Mouse (Mus musculus) lung, embryonic 15.5 days (tissue): ENCODE measurements around the gene Cox10. TPM values are rescaled to one million over a fixed set of nuclear protein-coding genes. Genes with fewer than 3 reads are reported as not detected.
A peak's percentile ranks its signal among the peaks of the same experiment; 100 is the strongest.
"Not testable (repeated sequence)": the region's sequence is repeated elsewhere in the genome, so short reads cannot be mapped to it uniquely, and the experiment has no call there.

ENCODE experiments used
- ATAC-seq: fragments of 200-750 bp; cut with Nextera tagmentation; 2 replicates; pipeline ENCODE4 v1.8.0; 2017; ENCODE audit warnings: moderate number of reproducible peaks, borderline replicate concordance; ENCODE audit not compliant: low FRiP score, low TSS enrichment; ENCODE audit errors: extremely low read depth
- H3K27ac ChIP-seq: fragments of 300-500 bp; sonication (generic); 2 replicates; pipeline ENCODE4 v1.5.1; 2015; ENCODE audit warnings: moderate library complexity, mild to moderate bottlenecking, inconsistent platforms
- H3K27me3 ChIP-seq: fragments of 300-500 bp; sonication (generic); 2 replicates; pipeline ENCODE4 v1.6.1; 2015; ENCODE audit warnings: inconsistent platforms
- H3K36me3 ChIP-seq: fragments of 300-500 bp; sonication (generic); 2 replicates; pipeline ENCODE4 v1.6.1; 2015; ENCODE audit warnings: inconsistent platforms
- H3K4me1 ChIP-seq: fragments of 300-500 bp; sonication (generic); 2 replicates; pipeline ENCODE4 v1.6.1; 2015; ENCODE audit warnings: inconsistent platforms
- H3K4me2 ChIP-seq: fragments of 300-500 bp; sonication (generic); 2 replicates; pipeline ENCODE4 v1.6.1; 2015; ENCODE audit warnings: inconsistent platforms, mild to moderate bottlenecking, moderate library complexity
- H3K4me3 ChIP-seq: fragments of 300-500 bp; sonication (generic); 2 replicates; pipeline ENCODE4 v1.5.1; 2015; ENCODE audit warnings: mild to moderate bottlenecking, inconsistent platforms
- H3K9ac ChIP-seq: fragments of 300-500 bp; sonication (generic); 2 replicates; pipeline ENCODE4 v1.6.1; 2015; ENCODE audit warnings: inconsistent platforms
- H3K9me3 ChIP-seq: fragments of 300-500 bp; sonication (generic); 2 replicates; pipeline ENCODE4 v1.6.1; 2016; ENCODE audit warnings: inconsistent platforms
- WGBS: fragments of 180-500 bp; shearing (Covaris S2); methylation state at CpG from one replicate; pipeline ENCODE4 v1.1.7; 2015; 5-methylcytosine and 5-hydroxymethylcytosine counted together
- polyA plus RNA-seq: library from polyadenylated mRNA; unstranded; fragments of >200 nt; fragmentation: Nextera tagmentation; extraction: Ambion mirVana; gene quantifications from 2 replicates; pipeline ENCODE4 v1.2.1, GENCODE M21; 2015

Cox10 gene
- 20.5 and 21.4 TPM in 2 replicates for polyA plus RNA-seq

DNA sequence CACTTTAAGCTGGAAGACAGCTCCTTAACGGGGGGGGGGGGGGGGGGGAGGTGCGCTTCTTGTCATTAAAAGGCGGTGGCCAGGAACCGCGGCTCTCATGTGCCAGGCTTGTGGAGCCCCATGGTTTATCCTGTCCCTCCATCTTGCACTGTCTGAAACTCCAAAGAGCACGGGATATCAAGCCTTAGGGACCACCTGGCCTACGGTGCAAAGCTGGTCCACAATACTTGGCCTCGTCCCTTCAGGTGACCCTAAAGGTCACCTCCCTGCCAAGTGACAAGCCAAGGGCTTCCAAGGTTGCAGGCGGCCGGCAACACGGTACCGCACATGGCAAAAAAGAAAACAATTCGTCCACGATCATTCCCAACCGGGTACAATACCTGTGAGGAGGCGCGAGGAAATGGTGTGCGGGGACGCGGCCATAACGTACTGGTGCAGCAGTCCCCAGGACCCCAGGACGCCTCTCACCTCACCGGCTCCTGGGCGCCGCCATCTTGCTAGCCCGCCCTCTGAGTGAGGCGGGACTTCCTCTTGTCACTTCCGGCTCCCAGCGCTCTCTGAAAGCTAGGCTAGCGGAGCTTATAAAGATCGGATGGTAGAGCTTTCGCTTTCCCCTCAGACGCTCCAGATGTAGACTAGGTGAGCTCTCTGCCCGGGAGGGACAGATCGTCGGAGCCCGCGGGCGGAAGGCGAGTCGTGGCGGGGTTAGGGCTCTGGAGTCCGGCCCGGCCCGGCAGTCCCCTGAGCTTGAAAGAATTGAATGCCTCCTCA, at the start of gene Cox10:
Cox10 (minus strand) TSS at position 513 of the 771 bp plus-strand sequence.
- peak within 1 kb of the TSS; percentile 74 for H3K4me2 ChIP-seq
- peak; percentile 93 for ATAC-seq
- H3K27me3 ChIP-seq = no peaks in the 10 kb centered on the region
- WGBS = under 1% methylated on average over 43 of the region's 45 CpGs
- peaks cover 14% of the 10 kb centered on the region for H3K4me1 ChIP-seq
- no peaks in the 10 kb centered on the region for H3K9me3 ChIP-seq
- no peaks in the 10 kb centered on the region for H3K36me3 ChIP-seq
- H3K4me3 ChIP-seq = peak within 1 kb of the TSS; percentile 85
- peak within 1 kb of the TSS; percentile 91 for H3K9ac ChIP-seq
- H3K27ac ChIP-seq = peak within 1 kb of the TSS; percentile 93

DNA sequence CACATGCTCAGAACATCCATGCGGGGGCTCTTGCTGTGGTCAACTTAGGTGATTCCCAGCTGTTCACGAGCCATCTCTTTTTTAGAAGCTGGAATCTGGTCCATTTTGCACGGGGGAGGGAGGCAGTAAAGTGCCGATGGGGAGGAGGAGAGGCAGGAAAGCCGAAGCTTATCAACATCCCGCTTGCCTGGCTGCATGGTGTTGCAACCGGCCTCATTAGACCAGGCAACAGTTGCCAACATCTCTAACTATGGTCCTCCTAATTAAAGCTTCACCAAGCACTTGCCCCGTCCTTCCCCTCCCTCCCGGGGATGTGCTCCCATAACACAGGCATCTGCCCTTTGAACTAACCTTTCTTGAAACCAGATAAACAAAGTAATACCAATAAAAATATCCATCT, 48.7 kb upstream of the Cox10 start:
- no peak overlapping the region for H3K9ac ChIP-seq
- H3K9me3 ChIP-seq = no peaks in the 10 kb centered on the region
- H3K27me3 ChIP-seq = no peaks in the 10 kb centered on the region
- H3K4me3 ChIP-seq = no peak overlapping the region
- H3K36me3 ChIP-seq = no peaks in the 10 kb centered on the region
- H3K4me2 ChIP-seq = no peak overlapping the region
- H3K4me1 ChIP-seq = peaks cover 3% of the 10 kb centered on the region; the same call in 1 of the 2 replicates
- WGBS = 33% methylated on average over 9 of the region's 9 CpGs
- no peak for ATAC-seq
- no peak overlapping the region for H3K27ac ChIP-seq

DNA sequence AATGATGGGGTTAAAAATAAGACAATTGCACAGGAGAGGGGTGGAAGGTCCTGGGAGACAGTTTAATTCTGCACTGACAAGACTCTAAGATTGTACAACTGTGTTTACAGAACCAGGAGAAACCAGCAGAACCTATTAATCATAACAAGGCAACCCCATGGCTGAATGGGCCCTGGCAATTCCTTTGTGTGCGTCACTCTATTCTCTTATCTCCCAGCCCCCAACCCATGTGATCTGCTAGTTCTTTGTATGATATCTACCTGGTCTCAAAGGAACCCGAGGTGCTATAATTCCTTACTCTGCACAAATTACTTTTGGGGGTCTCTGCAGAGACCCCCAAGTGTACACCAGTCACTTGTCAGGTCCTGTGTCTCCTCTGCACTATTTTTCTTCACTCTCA, 46.2 kb upstream of the Cox10 start:
- H3K27me3 ChIP-seq = no peaks in the 10 kb centered on the region
- WGBS = 57% methylated on average over 2 of the region's 2 CpGs
- no peak overlapping the region for H3K4me2 ChIP-seq
- H3K4me3 ChIP-seq = no peak overlapping the region
- H3K9ac ChIP-seq = no peak overlapping the region
- no peaks in the 10 kb centered on the region for H3K9me3 ChIP-seq
- peaks cover 3% of the 10 kb centered on the region; the same call in 1 of the 2 replicates for H3K4me1 ChIP-seq
- H3K36me3 ChIP-seq = no peaks in the 10 kb centered on the region
- H3K27ac ChIP-seq = no peak overlapping the region
- ATAC-seq = no peak

DNA sequence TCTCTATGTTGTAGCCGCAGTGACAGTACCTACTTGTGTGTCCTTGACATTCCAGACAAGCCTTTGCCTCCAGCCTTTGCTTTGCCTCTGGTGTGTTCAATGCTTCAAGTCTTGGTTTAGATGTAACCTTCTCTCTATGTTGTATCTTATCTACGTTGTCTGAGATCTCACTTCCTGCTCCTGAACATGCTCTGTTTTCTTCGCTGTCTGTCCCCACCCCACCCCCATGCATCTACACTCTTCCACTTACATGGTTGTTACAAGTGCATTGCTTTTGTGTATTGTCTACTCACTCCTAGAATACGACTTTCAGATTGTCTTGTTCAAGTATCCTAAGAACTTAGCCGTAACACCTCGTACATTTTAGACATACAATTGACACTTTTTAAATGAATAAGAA, 43.9 kb upstream of the Cox10 start:
- not testable (repeated sequence) for H3K9me3 ChIP-seq, H3K36me3 ChIP-seq, ATAC-seq, H3K27ac ChIP-seq, H3K4me1 ChIP-seq, H3K4me3 ChIP-seq, H3K4me2 ChIP-seq, H3K9ac ChIP-seq, H3K27me3 ChIP-seq
- WGBS = 66% methylated on average over 6 of the region's 6 CpGs

DNA sequence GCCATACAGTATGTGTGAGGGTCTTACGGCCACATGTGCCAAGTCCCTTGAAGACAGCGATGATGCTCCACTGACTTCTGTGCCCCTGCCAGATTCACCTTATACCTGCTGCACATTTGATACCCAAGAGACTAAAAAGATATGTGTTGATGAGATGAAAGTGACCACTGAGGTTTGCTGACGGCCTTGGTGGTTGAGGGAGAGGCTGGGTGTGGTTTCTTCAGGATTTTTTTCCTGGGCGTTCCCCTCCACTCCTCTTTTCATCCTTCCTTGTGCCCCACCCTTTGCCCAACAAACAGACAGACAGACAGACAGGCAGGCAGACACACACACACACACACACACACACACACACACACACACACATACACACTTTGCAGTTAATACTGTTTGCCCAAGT, 37.4 kb upstream of the Cox10 start:
- Histone ChIP-seq H3K9me3 (no peaks in the 10 kb centered on the region), H3K27me3 (no peaks in the 10 kb centered on the region), H3K4me1 (no peaks in the 10 kb centered on the region), H3K4me2 (no peak overlapping the region), H3K27ac (no peak overlapping the region), H3K36me3 (no peaks in the 10 kb centered on the region), H3K4me3 (no peak overlapping the region), H3K9ac (no peak overlapping the region)
- no peak for ATAC-seq
- WGBS = 80% methylated on average over 4 of the region's 4 CpGs

DNA sequence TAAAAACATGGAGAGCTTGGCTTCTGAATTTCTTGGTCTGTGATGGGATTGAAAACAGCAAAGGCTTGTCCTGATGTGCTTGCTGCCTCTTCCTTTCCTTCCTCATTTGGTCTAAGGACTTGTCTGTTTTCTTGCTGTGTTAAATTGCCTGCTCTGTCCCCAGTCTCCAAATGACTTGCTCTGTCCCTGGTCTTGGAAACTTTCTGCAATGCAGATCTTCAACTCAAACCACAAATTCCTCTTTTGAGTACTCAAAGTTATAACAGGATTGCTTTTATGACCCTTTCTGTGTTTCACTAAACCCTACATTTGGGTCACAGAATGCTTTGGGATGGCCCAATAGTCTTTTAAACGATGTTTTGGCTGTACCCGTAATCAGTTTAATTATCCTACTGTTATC, 36.6 kb upstream of the Cox10 start:
- no peak overlapping the region for H3K4me3 ChIP-seq
- no peak overlapping the region for H3K4me2 ChIP-seq
- H3K4me1 ChIP-seq = no peaks in the 10 kb centered on the region
- no peak overlapping the region for H3K27ac ChIP-seq
- no peak for ATAC-seq
- no peaks in the 10 kb centered on the region for H3K9me3 ChIP-seq
- H3K27me3 ChIP-seq = no peaks in the 10 kb centered on the region
- no peaks in the 10 kb centered on the region for H3K36me3 ChIP-seq
- H3K9ac ChIP-seq = no peak overlapping the region
- 79% methylated on average over 2 of the region's 2 CpGs for WGBS

DNA sequence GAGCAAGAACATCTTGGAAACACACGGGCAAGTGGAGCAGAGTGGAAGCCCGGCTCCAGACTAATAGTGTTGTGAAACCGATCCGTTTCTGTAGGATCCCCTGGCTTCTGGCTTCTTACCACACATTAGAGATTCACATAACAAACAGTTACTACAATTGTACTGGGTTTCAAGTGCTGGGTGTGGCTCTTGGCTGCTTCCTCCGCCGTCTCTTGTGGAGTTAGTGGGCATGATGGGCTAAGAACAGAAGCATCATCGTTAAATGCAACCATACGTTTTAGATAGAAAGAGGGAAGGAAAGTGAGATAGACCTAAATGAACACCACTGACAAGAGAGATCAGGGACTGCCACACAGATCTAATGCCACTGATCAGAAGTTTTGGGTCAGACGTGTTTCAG, 35.8 kb upstream of the Cox10 start:
- Histone ChIP-seq H3K27me3 (no peaks in the 10 kb centered on the region), H3K36me3 (no peaks in the 10 kb centered on the region), H3K27ac (no peak overlapping the region), H3K4me2 (no peak overlapping the region), H3K9me3 (no peaks in the 10 kb centered on the region), H3K9ac (no peak overlapping the region), H3K4me3 (no peak overlapping the region), H3K4me1 (no peaks in the 10 kb centered on the region)
- no peak for ATAC-seq
- 74% methylated on average over 9 of the region's 9 CpGs for WGBS

GRCm38 (mm10) chr11:64100060-64100459, 20.8 kb upstream of the Cox10 start:
- no peak for ATAC-seq
- H3K9ac ChIP-seq = no peak overlapping the region
- WGBS = 80% methylated on average over 5 of the region's 5 CpGs
- H3K4me2 ChIP-seq = no peak overlapping the region
- no peak overlapping the region for H3K27ac ChIP-seq
- H3K4me1 ChIP-seq = no peaks in the 10 kb centered on the region
- no peaks in the 10 kb centered on the region for H3K27me3 ChIP-seq
- no peaks in the 10 kb centered on the region for H3K36me3 ChIP-seq
- H3K9me3 ChIP-seq = no peaks in the 10 kb centered on the region
- H3K4me3 ChIP-seq = no peak overlapping the region

GRCm38 (mm10) chr11:64093058-64093457, 13.8 kb upstream of the Cox10 start:
- H3K4me3 ChIP-seq = no peak overlapping the region
- no peaks in the 10 kb centered on the region for H3K9me3 ChIP-seq
- no peak overlapping the region for H3K4me2 ChIP-seq
- no peak overlapping the region for H3K27ac ChIP-seq
- WGBS = 91% methylated on average over 4 of the region's 4 CpGs
- no peaks in the 10 kb centered on the region for H3K27me3 ChIP-seq
- H3K4me1 ChIP-seq = no peaks in the 10 kb centered on the region
- no peaks in the 10 kb centered on the region for H3K36me3 ChIP-seq
- ATAC-seq = no peak
- no peak overlapping the region for H3K9ac ChIP-seq

- H3K27ac ChIP-seq = no peak overlapping the region
- H3K9me3 ChIP-seq = no peaks in the 10 kb centered on the region
- WGBS = 42% methylated on average over 7 of the region's 7 CpGs
- no peaks in the 10 kb centered on the region for H3K4me1 ChIP-seq
- no peak overlapping the region for H3K4me3 ChIP-seq
- H3K27me3 ChIP-seq = no peaks in the 10 kb centered on the region
- H3K9ac ChIP-seq = no peak overlapping the region
- ATAC-seq = no peak
- no peaks in the 10 kb centered on the region for H3K36me3 ChIP-seq
- H3K4me2 ChIP-seq = no peak overlapping the region
These were observed 11.9 kb upstream of the Cox10 start for GRCm38 (mm10) chr11:64091150-64091549.

- Histone ChIP-seq H3K27me3 (no peaks in the 10 kb centered on the region), H3K36me3 (no peaks in the 10 kb centered on the region), H3K9me3 (no peaks in the 10 kb centered on the region), H3K4me1 (no peaks in the 10 kb centered on the region), H3K9ac (no peak overlapping the region), H3K4me2 (no peak overlapping the region), H3K4me3 (no peak overlapping the region), H3K27ac (no peak overlapping the region)
- ATAC-seq = no peak
- WGBS = 48% methylated on average over 2 of the region's 2 CpGs
These were observed 10.4 kb upstream of the Cox10 start for GRCm38 (mm10) chr11:64089682-64090081.

DNA sequence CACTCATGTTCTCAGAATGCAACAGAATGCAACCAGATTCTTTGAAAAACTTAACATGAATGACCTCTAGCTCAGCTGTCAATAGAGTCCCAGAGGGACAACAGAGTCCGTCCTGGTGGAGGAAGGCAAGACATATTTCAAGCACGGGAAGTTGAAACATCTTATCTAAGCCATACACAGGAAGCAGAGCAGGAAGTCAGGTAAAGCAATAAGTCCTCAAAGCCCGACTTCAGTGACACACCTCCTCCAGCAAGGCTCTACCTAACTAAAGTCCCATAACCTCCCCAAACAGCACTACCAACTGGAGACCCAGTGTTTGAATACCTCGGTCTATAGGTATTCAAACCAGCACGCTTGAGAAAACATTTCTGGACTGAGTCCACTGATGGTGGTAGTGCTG, 6.6 kb upstream of the Cox10 start:
- Histone ChIP-seq H3K36me3 (no peaks in the 10 kb centered on the region), H3K9me3 (no peaks in the 10 kb centered on the region), H3K4me1 (no peaks in the 10 kb centered on the region), H3K9ac (no peak overlapping the region), H3K4me2 (no peak overlapping the region), H3K27ac (no peak overlapping the region), H3K27me3 (no peaks in the 10 kb centered on the region), H3K4me3 (no peak overlapping the region)
- WGBS = 73% methylated on average over 5 of the region's 5 CpGs
- no peak for ATAC-seq

GRCm38 (mm10) chr11:64079727-64080081, 436 bp upstream of the Cox10 start:
- H3K9me3 ChIP-seq = no peaks in the 10 kb centered on the region
- H3K36me3 ChIP-seq = no peaks in the 10 kb centered on the region
- peak overlapping the region; percentile 74 for H3K4me2 ChIP-seq
- peak overlapping the region; percentile 91 for H3K9ac ChIP-seq
- WGBS = 0% methylated on average over 8 of the region's 8 CpGs
- H3K27me3 ChIP-seq = no peaks in the 10 kb centered on the region
- H3K4me1 ChIP-seq = peaks cover 14% of the 10 kb centered on the region
- peak overlapping the region; percentile 85 for H3K4me3 ChIP-seq
- ATAC-seq = no peak
- peak overlapping the region; percentile 93 for H3K27ac ChIP-seq
